Mouse (Mus musculus) heart, embryonic 10.5 days (tissue): ENCODE results near the gene Scnm1. TPM values are rescaled to one million over a fixed set of nuclear protein-coding genes. Genes with fewer than 3 reads are reported as not detected.

Experiments
- microRNA-seq: library from miRNA; unstranded; fragments of <30 nt; microRNA quantifications from one replicate; pipeline ENCODE4, GENCODE M21; 2017
- polyA plus RNA-seq: library from polyadenylated mRNA; unstranded; fragments of >200 nt; fragmentation: Nextera tagmentation; extraction: Ambion mirVana; gene quantifications from 2 replicates; pipeline ENCODE4 v1.2.1, GENCODE M21; 2016

Scnm1 gene
- polyA plus RNA-seq, 1 experiment from 2014 or later: 60.9 TPM

Small RNAs within 50 kb of the gene (microRNA-seq; reads per million reads assigned to microRNA genes)
- gene Mir8099-1: not detected

Other genes starting within 250 kb of the Scnm1 start
- gene Psmb4, start 247.1 kb downstream of the Scnm1 start, polyA plus RNA-seq: 305 and 348 TPM in 2 replicates
- gene Selenbp1, start 201.0 kb downstream of the Scnm1 start, polyA plus RNA-seq: 30.5 and 35.8 TPM in 2 replicates
- 7.3 and 7.8 TPM in 2 replicates for gene Rfx5, start 179.9 kb downstream of the Scnm1 start, polyA plus RNA-seq
- gene Pi4kb, start 159.3 kb downstream of the Scnm1 start, polyA plus RNA-seq: 8.4 and 17.3 TPM in 2 replicates
- gene Zfp687, start 118.6 kb downstream of the Scnm1 start, polyA plus RNA-seq: 28.1 and 28.2 TPM in 2 replicates
- gene Psmd4, start 91.4 kb downstream of the Scnm1 start, polyA plus RNA-seq: 282 and 332 TPM in 2 replicates
- 18.3 and 18.8 TPM in 2 replicates for gene Pip5k1a, start 27.1 kb downstream of the Scnm1 start, polyA plus RNA-seq
- gene Vps72, start 23.0 kb downstream of the Scnm1 start, polyA plus RNA-seq: 124 and 172 TPM in 2 replicates
- gene Tmod4, start 9.5 kb downstream of the Scnm1 start, polyA plus RNA-seq: 0.70 and 0.90 TPM in 2 replicates
- gene Lysmd1, start 77 bp upstream of the Scnm1 start, polyA plus RNA-seq: 8.7 and 10.1 TPM in 2 replicates
- gene Tnfaip8l2, start 8.3 kb upstream of the Scnm1 start, polyA plus RNA-seq: 0.21 and 1.2 TPM in 2 replicates
- gene Sema6c, start 26.4 kb upstream of the Scnm1 start, polyA plus RNA-seq: 1.9 and 4.1 TPM in 2 replicates
- 8.7 and 8.8 TPM in 2 replicates for gene Gabpb2, start 83.9 kb upstream of the Scnm1 start, polyA plus RNA-seq
- 59.8 and 74.9 TPM in 2 replicates for gene Cdc42se1, start 94.7 kb upstream of the Scnm1 start, polyA plus RNA-seq
- 10.7 and 11.1 TPM in 2 replicates for gene Mllt11, start 98.2 kb upstream of the Scnm1 start, polyA plus RNA-seq
- 0.69 and 0.97 TPM in 2 replicates for gene Gm128, start 107.6 kb upstream of the Scnm1 start, polyA plus RNA-seq
- gene Bnipl, start 117.2 kb upstream of the Scnm1 start, polyA plus RNA-seq: 0.22 and 0.43 TPM in 2 replicates
- 26.2 and 27.0 TPM in 2 replicates for gene Mindy1, start 147.3 kb upstream of the Scnm1 start, polyA plus RNA-seq
- 30.7 and 31.1 TPM in 2 replicates for gene Prune1, start 148.1 kb upstream of the Scnm1 start, polyA plus RNA-seq
- 1.6 and 2.5 TPM in 2 replicates for gene Anxa9, start 173.2 kb upstream of the Scnm1 start, polyA plus RNA-seq
- 147 TPM in 2 replicates for gene Cers2, start 180.8 kb upstream of the Scnm1 start, polyA plus RNA-seq
- gene Setdb1, start 223.2 kb upstream of the Scnm1 start, polyA plus RNA-seq: 33.0 and 42.8 TPM in 2 replicates